Mouse (Mus musculus) erythroblast, embryonic 14.5 days (primary cell): Measurements from ENCODE around the gene Macf1.

Source experiments
- GATA1 ChIP-seq: IDR thresholded peaks from 2 replicates; pipeline ENCODE4 v1.6.1; 2012; ENCODE audit warnings: low read length, inconsistent platforms, mixed read lengths
- TAL1 ChIP-seq: IDR thresholded peaks from 3 replicates; pipeline ENCODE4 v1.6.1; 2012; ENCODE audit warnings: low read length, inconsistent platforms, mixed read lengths

DNA sequence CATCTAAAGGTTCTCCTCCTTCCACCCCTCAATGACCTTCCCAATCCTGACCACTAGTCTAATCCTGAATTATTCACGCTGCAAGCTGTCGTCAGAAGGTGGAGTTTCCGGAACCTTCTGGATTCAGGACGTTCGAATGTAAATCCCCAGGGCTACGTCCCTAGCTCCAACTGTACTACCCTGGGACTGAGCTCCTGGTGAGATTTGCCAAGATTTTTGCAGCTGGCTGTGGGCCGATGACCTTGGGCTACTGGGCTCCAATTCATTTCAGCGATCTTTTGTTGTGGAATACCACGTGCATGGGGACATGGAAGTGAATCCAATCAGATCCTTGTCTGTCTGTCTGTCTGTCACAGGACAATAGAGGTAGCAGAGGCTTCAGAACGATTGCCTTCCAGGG, 6.2 kb upstream of the Macf1 start:
- no peak for TF ChIP-seq GATA1
- no peak for TF ChIP-seq TAL1
